Mouse (Mus musculus) hindbrain, postnatal 0 days (tissue): Measurements from ENCODE around the gene Shld2. TPM values are rescaled to one million over a fixed set of nuclear protein-coding genes. Genes with fewer than 3 reads are reported as not detected.

Experiments used
- ATAC-seq: fragments of 200-750 bp; cut with Nextera tagmentation; 2 replicates; pipeline ENCODE4 v1.8.0; 2017; ENCODE audit warnings: mild to moderate bottlenecking, moderate TSS enrichment, moderate library complexity
- DNase-seq: peaks from one replicate; pipeline ENCODE4 v3.0.0-alpha.2; 2015; ENCODE audit warnings: low spot score
- H3K27ac ChIP-seq: fragments of 300-500 bp; sonication (generic); 2 replicates; pipeline ENCODE4 v1.5.1; 2014; ENCODE audit warnings: mild to moderate bottlenecking
- H3K27me3 ChIP-seq: fragments of 300-500 bp; sonication (generic); 2 replicates; pipeline ENCODE4 v1.6.1; 2014; ENCODE audit warnings: low read length, mixed read lengths; ENCODE audit not compliant: insufficient read depth
- H3K36me3 ChIP-seq: fragments of 300-500 bp; sonication (generic); 2 replicates; pipeline ENCODE4 v1.6.1; 2014; ENCODE audit warnings: low read length, mixed read lengths; ENCODE audit not compliant: insufficient read depth
- H3K4me1 ChIP-seq: fragments of 300-500 bp; sonication (generic); 2 replicates; pipeline ENCODE4 v1.6.1; 2014; ENCODE audit warnings: antibody characterized with exemption, low read length, mixed read lengths; ENCODE audit not compliant: insufficient read depth
- H3K4me2 ChIP-seq: fragments of 300-500 bp; sonication (generic); 2 replicates; pipeline ENCODE4 v1.6.1; 2014; ENCODE audit warnings: low read depth, mild to moderate bottlenecking, low read length, moderate library complexity, mixed read lengths
- H3K4me3 ChIP-seq: fragments of 300-500 bp; sonication (generic); 2 replicates; pipeline ENCODE4 v1.5.1; 2014; ENCODE audit warnings: low read length
- H3K9ac ChIP-seq: fragments of 300-500 bp; sonication (generic); replicated peaks from 2 replicates; pipeline ENCODE4 v1.6.1; 2014; ENCODE audit warnings: mild to moderate bottlenecking, low read length, moderate library complexity, mixed read lengths
- H3K9me3 ChIP-seq: fragments of 300-500 bp; sonication (generic); 2 replicates; pipeline ENCODE4 v1.6.1; 2016; ENCODE audit warnings: low read length, mixed read lengths
- CTCF ChIP-seq: IDR thresholded peaks from 2 replicates; pipeline ENCODE4 v1.5.1; 2016; ENCODE audit warnings: antibody characterized with exemption, control low read depth, low read depth
- WGBS: fragments of 180-500 bp; shearing (Covaris S2); extraction: QIAGEN DNeasy Blood & Tissue Kit; methylation state at CpG from one replicate; pipeline ENCODE4 v1.1.7; 2014; 5-methylcytosine and 5-hydroxymethylcytosine counted together
- polyA plus RNA-seq: library from polyadenylated mRNA; unstranded; fragments of >200 nt; fragmentation: Nextera tagmentation; extraction: Ambion mirVana; gene quantifications from 2 replicates; pipeline ENCODE4 v1.2.1, GENCODE M21; 2015
- total RNA-seq: library from RNA; depleted of rRNA; stranded (reverse); fragments of >200 nt; gene quantifications from 2 replicates; pipeline ENCODE4 v1.2.3, GENCODE M21; 2014

The Shld2 gene
- total and polyA plus RNA-seq, 2 experiments from 2014 or later = 4.0 to 9.2 TPM

GRCm38 (mm10) chr14:34343078-34343477 is 32.8 kb upstream of the Shld2 start:
- ATAC-seq (no peak), DNase-seq (no peak)
- no peak for TF ChIP-seq CTCF
- no peaks in the 10 kb centered on the region for H3K9me3 ChIP-seq
- no peaks in the 10 kb centered on the region for H3K27me3 ChIP-seq
- H3K9ac ChIP-seq = no peak overlapping the region
- no peaks in the 10 kb centered on the region for H3K4me1 ChIP-seq
- no peak overlapping the region for H3K4me3 ChIP-seq
- H3K4me2 ChIP-seq = no peak overlapping the region
- peaks cover 46% of the 10 kb centered on the region for H3K36me3 ChIP-seq
- H3K27ac ChIP-seq = no peak overlapping the region
- WGBS = 91% methylated on average over 4 of the region's 4 CpGs

GRCm38 (mm10) chr14:34341993-34342392 is 31.7 kb upstream of the Shld2 start:
- DNase-seq = no peak
- Histone ChIP-seq H3K4me3 (no peak overlapping the region), H3K4me1 (no peaks in the 10 kb centered on the region), H3K4me2 (no peak overlapping the region), H3K27ac (no peak overlapping the region), H3K9me3 (no peaks in the 10 kb centered on the region), H3K9ac (no peak overlapping the region), H3K36me3 (peaks cover 54% of the 10 kb centered on the region), H3K27me3 (no peaks in the 10 kb centered on the region)
- 78% methylated on average over 4 of the region's 4 CpGs for WGBS
- ATAC-seq = no peak
- no peak for TF ChIP-seq CTCF

GRCm38 (mm10) chr14:34339446-34339845 is 29.2 kb upstream of the Shld2 start:
- no peak overlapping the region for H3K4me2 ChIP-seq
- TF ChIP-seq CTCF = no peak
- no peak overlapping the region for H3K9ac ChIP-seq
- peak; percentile 66 for ATAC-seq
- no peaks in the 10 kb centered on the region for H3K27me3 ChIP-seq
- DNase-seq = peak; percentile 65
- H3K9me3 ChIP-seq = no peaks in the 10 kb centered on the region
- no peaks in the 10 kb centered on the region for H3K4me1 ChIP-seq
- no peak overlapping the region for H3K4me3 ChIP-seq
- WGBS = 39% methylated on average over 1 of the region's 1 CpGs
- peak overlapping the region; percentile 29; the same call in 1 of the 2 replicates for H3K27ac ChIP-seq
- peaks cover 69% of the 10 kb centered on the region for H3K36me3 ChIP-seq

- no peaks in the 10 kb centered on the region for H3K9me3 ChIP-seq
- TF ChIP-seq CTCF = no peak
- 70% methylated on average over 5 of the region's 5 CpGs for WGBS
- no peak overlapping the region for H3K4me3 ChIP-seq
- H3K27ac ChIP-seq = peak overlapping the region; percentile 62
- ATAC-seq (peak; percentile 90), DNase-seq (peak; percentile 76)
- H3K36me3 ChIP-seq = peaks cover 55% of the 10 kb centered on the region
- no peak overlapping the region for H3K4me2 ChIP-seq
- no peak overlapping the region for H3K9ac ChIP-seq
- H3K27me3 ChIP-seq = no peaks in the 10 kb centered on the region
- no peaks in the 10 kb centered on the region for H3K4me1 ChIP-seq
Measured at GRCm38 (mm10) chr14:34332476-34332875, 22.2 kb upstream of the Shld2 start.

- Histone ChIP-seq H3K4me2 (no peak overlapping the region), H3K27ac (peak overlapping the region; percentile 74), H3K9ac (no peak overlapping the region), H3K27me3 (no peaks in the 10 kb centered on the region), H3K4me1 (no peaks in the 10 kb centered on the region), H3K36me3 (peaks cover 52% of the 10 kb centered on the region), H3K4me3 (no peak overlapping the region), H3K9me3 (no peaks in the 10 kb centered on the region)
- no peak for TF ChIP-seq CTCF
- peak; percentile 60 for DNase-seq
- WGBS = 66% methylated on average over 3 of the region's 3 CpGs
- peak; percentile 16; the same call in 1 of the 2 replicates for ATAC-seq
Measured at GRCm38 (mm10) chr14:34331886-34332285, 21.6 kb upstream of the Shld2 start.

- TF ChIP-seq CTCF = no peak
- H3K9ac ChIP-seq = no peak overlapping the region
- no peak overlapping the region for H3K4me2 ChIP-seq
- ATAC-seq (peak; percentile 86), DNase-seq (peak; percentile 68)
- WGBS = 72% methylated on average over 9 of the region's 9 CpGs
- H3K27ac ChIP-seq = peak overlapping the region; percentile 74
- H3K36me3 ChIP-seq = peaks cover 41% of the 10 kb centered on the region
- H3K4me1 ChIP-seq = no peaks in the 10 kb centered on the region
- no peaks in the 10 kb centered on the region for H3K9me3 ChIP-seq
- no peak overlapping the region for H3K4me3 ChIP-seq
- no peaks in the 10 kb centered on the region for H3K27me3 ChIP-seq
Measured at GRCm38 (mm10) chr14:34330657-34331158, 20.4 kb upstream of the Shld2 start.

GRCm38 (mm10) chr14:34327618-34328017 is 17.3 kb upstream of the Shld2 start:
- no peak overlapping the region for H3K4me2 ChIP-seq
- no peak for TF ChIP-seq CTCF
- 88% methylated on average over 1 of the region's 1 CpGs for WGBS
- no peaks in the 10 kb centered on the region for H3K4me1 ChIP-seq
- H3K4me3 ChIP-seq = no peak overlapping the region
- H3K36me3 ChIP-seq = peaks cover 35% of the 10 kb centered on the region
- H3K27me3 ChIP-seq = no peaks in the 10 kb centered on the region
- H3K9ac ChIP-seq = no peak overlapping the region
- ATAC-seq (no peak), DNase-seq (no peak)
- H3K9me3 ChIP-seq = no peaks in the 10 kb centered on the region
- H3K27ac ChIP-seq = no peak overlapping the region
